Mouse (Mus musculus) left cerebral cortex, postnatal 36 days (tissue): Measurements from ENCODE around the gene Anxa8. TPM values are rescaled to one million over a fixed set of nuclear protein-coding genes. Genes with fewer than 3 reads are reported as not detected.

Experiments used
- DNase-seq, 2 experiments: peaks; one replicate each; pipeline ENCODE4 v3.0.0; 2021 to 2022; ENCODE audit warnings: low spot score in 2 of 2, mixed read lengths in 1 of 2
- intact Hi-C: fragments of 180-260 bp; cut with DNase I; formaldehyde crosslinking; loops from one replicate; pipeline ENCODE4 v1.15.1; 2025
- total RNA-seq, 2 experiments: library from RNA; stranded (reverse); gene quantifications; 2 replicates each; pipeline ENCODE4 v1.2.3; 2021

The Anxa8 gene
- total RNA-seq, 2 experiments from 2014 or later, result 0.49 to 0.91 TPM

DNA sequence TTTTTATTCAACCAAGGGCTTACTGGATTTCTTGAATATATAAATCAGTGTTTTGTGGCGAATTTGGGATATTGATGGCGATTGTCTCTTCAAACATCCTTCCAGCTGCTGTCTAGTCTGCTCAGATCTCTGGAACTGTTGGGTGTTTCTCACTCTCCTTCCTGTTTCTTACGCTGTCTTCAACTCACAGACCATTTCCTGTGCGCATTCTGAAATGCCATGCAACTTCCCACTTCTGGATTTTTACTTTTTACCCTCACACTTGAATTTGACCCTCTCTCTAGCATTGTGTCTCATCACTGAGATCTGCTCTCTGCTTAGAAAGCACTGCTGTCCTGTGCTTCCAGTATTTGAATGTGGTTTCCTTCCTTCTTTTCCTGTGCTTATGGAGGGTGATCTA, 21.8 kb downstream of the Anxa8 start:
- no peak for DNase-seq
- intact Hi-C loops, result no loop called here

DNA sequence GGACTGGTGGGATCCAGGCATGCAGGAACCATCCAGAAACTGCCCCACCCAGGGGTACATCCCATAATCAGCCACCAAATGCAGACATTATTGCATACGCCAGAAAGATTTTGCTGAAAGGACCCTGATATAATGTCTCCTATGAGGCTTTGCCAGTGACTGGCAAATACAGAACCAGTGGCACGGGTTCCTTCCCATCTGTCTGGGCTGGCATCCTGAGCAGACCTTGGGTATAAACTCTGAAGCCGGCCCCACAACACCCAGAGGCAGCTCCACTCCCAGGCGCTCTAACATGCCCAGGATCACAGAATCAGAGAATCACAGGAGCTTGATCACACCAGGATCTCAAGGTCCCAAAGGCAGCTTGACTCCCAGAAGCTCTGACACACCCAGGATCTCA, 28.5 kb downstream of the Anxa8 start:
- intact Hi-C loops, result no loop called here
- no peak for DNase-seq

DNA sequence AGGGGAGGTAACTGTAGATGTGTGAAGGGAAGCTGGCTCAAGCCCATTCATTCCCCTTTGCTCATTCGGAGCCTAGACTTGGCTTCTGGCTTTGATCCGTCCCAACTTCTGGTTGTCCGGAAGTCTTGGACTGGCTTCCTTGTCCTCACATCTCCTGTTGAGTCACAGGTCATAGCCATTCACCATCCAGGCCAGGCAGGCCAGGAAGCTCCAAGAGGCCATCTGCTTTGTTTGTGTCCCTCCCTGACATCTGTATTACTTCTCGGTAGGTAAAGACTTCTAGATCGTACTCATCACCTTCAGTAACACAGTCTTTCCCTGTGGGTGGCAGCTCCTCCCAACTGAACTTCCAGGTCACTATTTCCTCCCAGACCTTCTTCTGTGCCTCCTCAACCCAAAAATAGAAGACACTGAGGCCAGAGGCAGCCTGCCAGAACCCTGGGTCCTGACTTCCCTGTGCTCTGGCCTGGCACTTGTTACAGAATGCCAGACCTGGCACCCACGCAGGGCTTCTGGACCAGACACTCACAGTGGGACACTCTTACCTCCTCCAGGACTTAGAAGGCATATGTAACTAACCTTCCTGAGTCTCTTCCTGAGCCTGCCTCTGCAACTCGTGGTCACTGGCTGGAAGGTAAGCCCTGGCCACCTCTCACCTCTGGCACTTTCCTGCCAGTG, 33.4 kb downstream of the Anxa8 start:
- intact Hi-C loops, result no loop called here
- no peak for DNase-seq

DNA sequence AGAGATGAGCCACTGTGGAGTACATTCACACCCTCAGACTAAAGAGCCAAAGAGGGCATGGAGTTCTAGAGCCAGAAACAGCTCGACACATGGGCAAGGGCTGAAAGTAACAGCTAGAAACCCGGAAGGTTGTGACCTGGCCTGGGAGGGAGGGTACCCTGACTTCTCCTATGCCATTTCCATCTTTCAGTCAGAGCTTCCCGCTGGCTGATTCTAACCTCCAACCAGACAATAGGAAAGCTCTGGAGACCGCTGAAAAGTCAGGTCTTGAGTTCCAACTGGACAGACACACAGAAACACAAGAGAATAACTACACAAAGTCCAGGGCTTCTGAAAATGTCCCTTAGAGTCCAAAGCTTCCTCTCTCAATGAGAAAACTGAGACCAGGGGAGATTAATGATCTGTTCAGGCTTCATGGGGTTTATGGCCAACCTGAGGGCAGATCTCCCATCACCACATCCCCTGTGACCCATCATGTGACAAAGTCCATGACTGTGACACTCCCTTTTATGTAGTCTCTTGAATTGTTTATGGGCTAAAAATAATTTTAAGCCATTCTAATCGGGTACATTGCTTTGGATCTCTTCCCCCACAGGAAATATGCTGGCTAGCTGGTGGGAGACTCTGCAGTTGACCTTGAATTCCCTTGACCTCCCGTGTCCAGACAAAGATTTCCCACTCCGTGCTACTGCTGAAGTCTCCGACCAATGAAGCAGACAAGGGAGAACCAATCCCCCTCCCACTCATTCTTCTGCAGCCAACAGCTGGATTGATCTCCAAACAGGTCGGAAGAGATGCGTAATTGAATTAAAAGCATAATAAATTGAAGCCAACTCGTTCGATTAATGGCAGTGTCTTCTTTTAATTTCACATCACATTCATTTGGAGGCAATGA, 34.5 kb downstream of the Anxa8 start:
- intact Hi-C loops, result no loop called here

DNA sequence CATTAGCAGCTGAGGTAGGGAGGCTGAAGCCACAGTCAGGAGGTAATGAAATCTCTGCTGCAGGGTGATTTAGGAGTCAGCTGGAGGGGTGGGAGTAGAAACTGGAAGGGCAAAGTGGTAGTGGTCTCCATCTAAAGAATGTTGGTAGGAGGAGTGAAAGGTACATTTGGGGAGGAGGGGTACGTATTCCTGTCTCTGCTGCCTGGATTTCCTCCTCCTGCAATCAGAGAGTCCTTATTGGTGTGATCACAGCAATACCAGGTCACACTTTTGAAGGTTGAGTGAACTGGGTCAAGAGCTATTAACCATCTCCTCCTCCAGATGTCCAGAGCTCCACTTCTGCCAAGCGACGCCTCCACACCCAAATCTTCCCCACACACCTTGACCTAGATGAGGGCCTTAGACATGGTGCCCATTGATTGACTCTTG, 35.2 kb downstream of the Anxa8 start:
- DNase-seq, result no peak
- intact Hi-C loops, result no loop called here

More for the DNA sequence above, 34.5 kb downstream of the Anxa8 start:
- DNase-seq, result no peak

DNA sequence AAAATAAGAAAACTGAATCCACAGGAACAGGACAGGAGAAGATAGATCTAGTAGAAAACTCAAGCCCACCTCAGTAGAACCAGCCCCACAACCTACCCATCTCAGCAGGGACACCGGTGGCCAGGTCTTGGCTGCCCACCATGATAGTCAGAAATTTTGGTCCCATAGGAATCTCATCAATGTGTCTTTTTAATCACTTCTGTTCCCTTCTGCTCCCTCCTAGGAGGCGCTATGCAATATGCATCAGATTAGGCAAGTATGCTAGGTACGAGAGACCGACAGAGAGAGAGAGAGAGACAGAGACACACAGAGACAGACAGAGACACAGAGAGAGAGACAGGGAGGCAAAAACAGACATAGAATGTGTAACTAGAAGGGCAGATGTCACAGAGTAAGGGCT, 35.9 kb downstream of the Anxa8 start:
- intact Hi-C loops, result no loop called here
- no peak for DNase-seq

DNA sequence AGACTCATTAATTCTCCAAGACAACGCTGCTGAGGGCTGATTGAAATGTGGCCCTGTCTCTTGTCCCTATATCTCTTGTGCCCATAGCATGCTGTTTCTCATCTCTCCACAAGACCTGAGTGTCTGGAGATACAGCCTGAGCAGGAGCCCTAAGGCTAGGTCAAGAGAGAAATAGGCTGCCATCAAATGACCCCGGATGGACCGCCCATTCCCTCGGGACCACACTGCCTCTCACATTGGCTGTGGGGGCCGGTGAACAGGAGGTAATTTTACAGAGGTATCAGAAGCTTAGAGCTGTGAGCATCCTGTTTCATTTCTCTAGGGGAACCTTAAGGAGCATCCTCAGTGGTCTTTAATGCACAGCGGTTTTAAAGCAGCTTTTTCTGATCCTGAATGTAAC, 45.4 kb downstream of the Anxa8 start:
- no peak for DNase-seq
- intact Hi-C loops, result no loop called here

DNA sequence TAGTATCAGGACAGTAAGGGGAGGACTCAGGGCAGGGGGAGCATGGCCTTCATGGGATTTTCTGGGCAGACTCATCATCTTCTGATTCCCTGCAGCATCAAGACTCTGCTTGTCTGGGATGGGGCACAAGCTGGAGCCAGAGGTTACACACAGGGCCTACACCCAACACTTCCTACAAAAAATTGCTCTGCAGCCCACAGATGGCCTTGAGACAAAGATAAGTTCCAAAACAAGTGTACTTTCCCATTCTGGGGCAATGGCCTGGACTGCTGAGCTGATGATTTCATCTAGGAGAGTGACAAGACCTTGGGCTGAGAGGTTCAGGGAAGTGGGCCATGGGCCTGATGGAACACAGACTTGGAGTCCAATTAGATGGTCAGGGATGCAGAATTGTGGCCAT, 49.6 kb downstream of the Anxa8 start:
- DNase-seq, result no peak
- intact Hi-C loops, result no loop called here

DNA sequence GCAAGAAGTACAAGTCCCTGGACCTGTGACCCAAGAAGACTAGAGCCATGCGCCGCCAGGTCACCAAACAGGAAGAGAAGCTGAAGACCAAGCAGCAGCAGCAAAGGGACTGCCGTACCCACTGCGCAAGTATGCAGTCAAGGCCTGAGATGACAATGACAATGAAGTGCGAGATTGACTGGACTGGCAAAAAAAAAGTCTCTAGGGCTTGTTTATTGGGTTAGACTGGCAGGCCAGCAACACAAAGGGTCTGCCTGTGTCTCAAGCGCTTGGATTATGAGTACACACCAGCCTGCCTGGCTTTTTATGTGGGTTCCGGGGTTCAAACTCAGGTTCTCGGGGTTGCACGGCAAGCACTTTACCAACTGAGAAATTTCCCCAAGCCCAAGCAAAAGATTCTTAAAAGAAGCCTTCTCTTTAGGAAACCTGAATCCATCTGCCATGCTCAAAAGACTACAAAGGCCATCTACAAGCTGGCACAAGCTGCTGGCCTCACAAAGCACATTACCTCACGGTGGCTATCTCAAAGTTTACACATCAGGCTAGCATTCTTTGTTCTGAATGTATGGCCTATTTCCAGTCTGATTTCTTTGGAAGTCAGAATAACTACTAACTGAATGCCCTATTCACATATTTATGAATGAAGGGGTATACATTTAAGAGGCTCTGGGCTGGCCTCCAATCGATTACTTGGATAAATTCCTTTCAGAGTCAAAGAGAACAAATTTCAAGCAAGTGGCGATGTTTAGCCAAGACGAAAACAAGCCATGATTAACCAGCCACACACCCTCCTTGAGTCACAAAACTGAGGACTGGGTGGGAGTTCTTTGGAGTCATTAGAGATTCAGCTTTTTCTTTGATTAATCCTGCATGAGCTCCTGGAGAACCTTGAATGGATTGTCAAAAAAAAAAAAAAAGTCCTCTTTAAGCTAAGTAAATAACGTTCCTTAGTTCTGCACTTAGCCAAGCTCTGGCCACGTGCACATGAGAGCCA, 54.2 kb downstream of the Anxa8 start:
- no peak for DNase-seq
- intact Hi-C loops, result no loop called here

DNA sequence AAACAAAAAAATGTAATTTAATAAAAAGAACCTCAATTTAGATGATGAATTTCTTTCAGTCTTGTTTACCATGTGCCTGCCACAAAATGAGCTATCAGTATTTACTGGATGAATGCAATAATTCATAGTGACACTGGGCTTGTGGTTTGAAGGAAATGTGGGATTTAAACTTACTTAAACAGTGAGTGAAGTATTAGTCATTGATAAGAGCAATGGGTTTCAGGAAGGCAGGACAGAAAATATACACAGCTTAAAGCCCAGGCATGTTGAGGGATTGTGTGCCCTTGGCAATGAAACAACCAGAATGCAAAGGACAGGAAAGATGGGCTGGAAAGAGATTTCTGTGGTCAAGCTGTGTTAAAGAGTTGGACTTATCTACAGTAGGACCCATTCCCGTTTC, 56.5 kb downstream of the Anxa8 start:
- intact Hi-C loops, result no loop called here
- DNase-seq, result no peak

DNA sequence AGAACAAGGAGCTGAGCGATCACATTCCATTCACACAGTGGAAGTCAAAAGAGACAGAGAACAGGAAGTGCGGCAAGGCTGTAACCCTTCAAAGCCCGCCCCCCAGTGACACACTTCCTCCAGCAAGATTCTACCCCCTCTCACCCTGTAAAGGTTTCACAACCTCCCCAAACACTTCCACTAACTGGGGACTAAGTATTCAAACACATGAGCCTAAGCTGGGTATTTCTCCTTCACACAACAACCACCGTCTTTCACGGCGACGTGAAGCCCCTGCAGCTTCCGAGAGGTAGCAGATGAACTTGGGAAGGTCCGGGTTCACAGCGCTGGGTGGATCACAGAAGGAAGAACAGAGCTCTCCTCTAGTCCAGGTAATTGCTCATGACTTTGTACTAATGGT, 57.1 kb downstream of the Anxa8 start:
- intact Hi-C loops, result no loop called here

More for the DNA sequence above, 57.1 kb downstream of the Anxa8 start:
- no peak for DNase-seq

Other genes with a start within 250 kb of the Anxa8 start
- gene Gdf10, start 162.4 kb upstream of the Anxa8 start, total RNA-seq, result 1 to 10 TPM; 3.7 TPM
- not detected for gene Gdf2, start 144.9 kb upstream of the Anxa8 start, total RNA-seq
- gene Rbp3, start 132.0 kb upstream of the Anxa8 start, total RNA-seq, result under 1 TPM in 1 of 2 experiments, not detected in 1; 0.05 TPM
- 1 to 10 TPM; 3.7 to 4.0 TPM for gene Zfp488, start 107.2 kb upstream of the Anxa8 start, total RNA-seq
- not detected for gene Gm30083, start 70.8 kb upstream of the Anxa8 start, total RNA-seq
- gene Gm5460, start 69.2 kb upstream of the Anxa8 start, total RNA-seq, result not detected
- gene Antxrl, start 33.3 kb upstream of the Anxa8 start, total RNA-seq, result not detected
- gene A630023A22Rik, start 16.8 kb downstream of the Anxa8 start, total RNA-seq, result not detected
- gene Npy4r, start 66.5 kb downstream of the Anxa8 start, total RNA-seq, result not detected
- 1 to 10 TPM; 1.6 to 2.7 TPM for gene Gprin2, start 115.7 kb downstream of the Anxa8 start, total RNA-seq
- gene Syt15, start 133.6 kb downstream of the Anxa8 start, total RNA-seq, result under 1 TPM; 0.27 to 0.42 TPM
- gene Shld2, start 224.5 kb downstream of the Anxa8 start, total RNA-seq, result 10 to 100 TPM; 12.5 to 14.0 TPM
- gene Glud1, start 224.7 kb downstream of the Anxa8 start, total RNA-seq, result 100 to 1,000 TPM; 245 to 282 TPM